Mouse (Mus musculus): ENCODE measurements around the gene Astn1.

- no peak for TF ChIP-seq CTCF (IDR thresholded peaks at IDR 0.05)
- no peak for TF ChIP-seq EP300 (IDR thresholded peaks at IDR 0.05; ENCODE audit: insufficient read depth, low read depth, low read length)
- TF ChIP-seq POLR2A (IDR thresholded peaks at IDR 0.05; ENCODE audit: insufficient read depth, low read depth, low read length), result no peak
These were observed 46.1 kb downstream of the Astn1 start for GRCm38 (mm10) chr1:158408124-158408523.

Data from heart, adult 2 months (tissue).